Mouse (Mus musculus) neural tube, embryonic 14.5 days (tissue): ENCODE data around the gene Mfsd12. TPM values are rescaled to one million over a fixed set of nuclear protein-coding genes. Genes with fewer than 3 reads are reported as not detected.

Source experiments
- ATAC-seq: fragments of 200-750 bp; cut with Nextera tagmentation; 2 replicates; pipeline ENCODE4 v1.8.0; 2017; ENCODE audit warnings: low read depth, mild to moderate bottlenecking, moderate TSS enrichment, moderate library complexity
- H3K27ac ChIP-seq: fragments of 300-500 bp; sonication (generic); 2 replicates; pipeline ENCODE4 v1.5.1; 2014; ENCODE audit warnings: low read depth, mild to moderate bottlenecking, control low read depth, low read length, moderate library complexity, mixed read lengths
- H3K27me3 ChIP-seq: fragments of 300-500 bp; sonication (generic); 2 replicates; pipeline ENCODE4 v1.6.1; 2014; ENCODE audit warnings: low read length; ENCODE audit not compliant: control insufficient read depth, insufficient read depth
- H3K36me3 ChIP-seq: fragments of 300-500 bp; sonication (generic); 2 replicates; pipeline ENCODE4 v1.6.1; 2014; ENCODE audit warnings: low read length, mixed read lengths; ENCODE audit not compliant: control insufficient read depth, insufficient read depth
- H3K4me1 ChIP-seq: fragments of 300-500 bp; sonication (generic); 2 replicates; pipeline ENCODE4 v1.6.1; 2014; ENCODE audit warnings: low read length; ENCODE audit not compliant: control insufficient read depth, insufficient read depth
- H3K4me2 ChIP-seq: fragments of 300-500 bp; sonication (generic); 2 replicates; pipeline ENCODE4 v1.6.1; 2014; ENCODE audit warnings: mild to moderate bottlenecking, low read depth, low read length, control low read depth
- H3K4me3 ChIP-seq: fragments of 300-500 bp; sonication (generic); 2 replicates; pipeline ENCODE4 v1.5.1; 2014; ENCODE audit warnings: low read depth, low read length, control low read depth, mixed read lengths
- H3K9ac ChIP-seq: fragments of 300-500 bp; sonication (generic); replicated peaks from 2 replicates; pipeline ENCODE4 v1.6.1; 2014; ENCODE audit warnings: low read depth, mild to moderate bottlenecking, control low read depth, low read length, mixed read lengths
- H3K9me3 ChIP-seq: fragments of 300-500 bp; sonication (generic); 2 replicates; pipeline ENCODE4 v1.6.1; 2016; ENCODE audit warnings: low read length; ENCODE audit not compliant: control insufficient read depth
- WGBS: fragments of 180-500 bp; shearing (Covaris S2); extraction: QIAGEN DNeasy Blood & Tissue Kit; methylation state at CpG from one replicate; pipeline ENCODE4 v1.1.7; 2014; 5-methylcytosine and 5-hydroxymethylcytosine counted together
- polyA plus RNA-seq: library from polyadenylated mRNA; unstranded; fragments of >200 nt; fragmentation: Nextera tagmentation; extraction: Ambion mirVana; gene quantifications from 2 replicates; pipeline ENCODE4 v1.2.1, GENCODE M21; 2014

Gene Mfsd12
- polyA plus RNA-seq, 1 experiment from 2014 or later, result 8.7 TPM

DNA sequence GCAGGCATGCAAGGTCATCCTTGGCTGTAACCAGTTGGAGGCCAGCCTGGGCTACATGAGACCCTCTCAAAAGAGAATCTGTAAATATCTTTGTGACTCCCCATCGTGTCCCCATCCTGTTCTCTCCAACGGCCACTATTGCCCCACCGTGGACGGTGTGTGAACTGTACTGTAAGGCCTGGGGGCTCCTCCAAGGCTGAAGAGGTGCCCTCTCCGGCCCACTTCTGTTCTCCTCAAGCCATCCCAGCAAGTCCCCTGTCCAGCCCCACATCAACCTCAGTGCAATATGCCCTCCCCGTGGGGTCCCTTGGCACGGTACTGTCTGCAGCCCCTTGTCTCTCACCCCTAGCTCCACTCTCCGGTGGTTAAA is 38.0 kb upstream of the Mfsd12 start:
- no peak for ATAC-seq
- H3K4me2 ChIP-seq, result peak overlapping the region; percentile 80
- WGBS, result 32% methylated on average over 8 of the region's 8 CpGs
- H3K4me3 ChIP-seq, result peak overlapping the region; percentile 84; the same call in 1 of the 2 replicates
- peaks cover 19% of the 10 kb centered on the region for H3K4me1 ChIP-seq
- H3K27me3 ChIP-seq, result 0 out of 2 replicates have a peak, but pooled peaks cover 2% of the 10 kb centered on the region
- H3K27ac ChIP-seq, result no peak overlapping the region
- H3K9ac ChIP-seq, result peak overlapping the region; percentile 48
- H3K36me3 ChIP-seq, result peaks cover 44% of the 10 kb centered on the region
- H3K9me3 ChIP-seq, result no peaks in the 10 kb centered on the region

DNA sequence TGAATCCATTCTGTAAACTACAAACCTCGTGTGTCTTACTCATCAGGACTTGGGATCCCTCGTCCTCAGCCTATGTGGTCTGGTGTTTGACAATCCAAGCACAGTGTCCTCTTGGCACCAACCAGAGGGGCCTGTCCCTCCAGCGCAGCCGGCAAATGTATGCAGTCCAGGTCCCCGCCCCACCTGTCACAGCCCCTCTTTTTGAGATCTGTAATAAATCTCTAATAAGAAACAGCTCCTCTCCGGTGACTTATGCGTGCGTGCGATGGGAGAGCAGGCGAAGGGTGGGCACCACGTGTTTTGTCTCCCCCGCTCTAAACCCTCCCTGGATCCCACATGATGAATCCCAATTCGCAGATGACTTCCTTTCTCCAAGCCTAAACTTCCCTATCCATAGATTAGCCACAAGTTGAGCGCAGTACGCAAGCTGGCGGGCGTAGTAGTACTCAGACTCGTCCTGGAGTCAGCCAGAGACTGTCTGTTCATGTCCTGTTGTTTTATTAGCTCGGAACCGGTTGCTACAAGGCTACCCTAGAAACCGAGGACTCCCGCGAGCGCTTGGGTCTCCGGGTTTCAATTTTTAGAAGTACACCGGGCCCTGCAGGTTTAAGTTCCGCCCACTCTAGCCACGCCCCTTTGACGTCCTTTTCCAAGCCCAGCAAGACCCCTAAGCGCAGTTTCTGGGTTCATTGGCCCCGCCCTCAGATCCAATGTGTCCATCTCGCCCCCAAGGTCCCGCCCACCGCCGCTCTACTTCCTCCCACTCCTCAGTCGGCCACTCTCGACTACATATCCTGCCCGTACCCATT is 37.3 kb upstream of the Mfsd12 start:
- no peaks in the 10 kb centered on the region for H3K9me3 ChIP-seq
- H3K4me3 ChIP-seq, result peak overlapping the region; percentile 84
- peak overlapping the region; percentile 92 for H3K27ac ChIP-seq
- peak overlapping the region; percentile 80 for H3K4me2 ChIP-seq
- peaks cover 45% of the 10 kb centered on the region for H3K36me3 ChIP-seq
- peak; percentile 44 for ATAC-seq
- H3K9ac ChIP-seq, result peak overlapping the region; percentile 48
- peaks cover 19% of the 10 kb centered on the region for H3K4me1 ChIP-seq
- WGBS, result under 1% methylated on average over 38 of the region's 38 CpGs
- H3K27me3 ChIP-seq, result 0 out of 2 replicates have a peak, but pooled peaks cover 2% of the 10 kb centered on the region

DNA sequence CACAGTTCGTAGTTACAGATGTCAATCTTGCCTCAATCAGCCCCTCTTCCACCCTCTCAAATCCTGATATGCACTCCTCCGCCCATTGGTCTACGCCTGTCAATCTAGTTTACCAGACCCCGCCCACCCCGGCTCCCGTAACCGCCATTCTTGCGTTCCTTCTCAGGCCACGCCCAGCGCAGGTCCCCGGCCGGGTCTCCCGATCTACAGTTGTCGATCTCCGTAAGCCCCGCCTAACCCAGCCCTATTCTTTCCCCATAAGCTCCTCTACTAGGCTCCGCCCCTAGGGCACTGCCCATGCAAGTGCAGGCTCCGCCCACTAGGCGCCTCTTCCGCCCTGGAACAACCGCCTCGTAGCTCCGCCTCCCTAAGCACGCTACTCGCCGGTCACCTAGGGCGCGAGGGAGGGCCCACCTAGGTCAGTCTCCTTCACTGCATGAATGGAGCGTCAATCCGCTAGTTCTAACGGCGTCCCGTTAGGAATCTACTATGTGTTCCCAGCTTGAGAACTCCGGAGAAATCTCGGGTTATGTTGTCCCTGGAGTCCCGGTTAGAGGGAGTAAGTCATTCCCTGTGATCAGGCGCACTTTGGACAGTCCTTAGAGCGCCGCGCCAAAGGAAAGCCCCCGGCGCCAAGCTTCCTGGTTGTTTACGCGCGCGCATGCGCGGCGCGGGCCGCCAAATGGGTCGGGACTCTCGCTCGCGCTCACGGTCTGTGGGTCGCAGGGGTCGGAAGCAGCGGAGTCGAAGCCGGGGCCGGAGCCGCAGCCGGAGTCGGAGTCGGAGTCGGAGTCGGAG is 36.5 kb upstream of the Mfsd12 start, which contains the start of gene Cactin:
Gene Cactin, plus strand, starts transcription at position 554 of the 798 bp plus-strand sequence.
- peak within 1 kb of the TSS; percentile 92 for H3K27ac ChIP-seq
- no peaks in the 10 kb centered on the region for H3K9me3 ChIP-seq
- peak within 1 kb of the TSS; percentile 76 for H3K9ac ChIP-seq
- H3K4me1 ChIP-seq, result peaks cover 19% of the 10 kb centered on the region
- 0 out of 2 replicates have a peak, but pooled peaks cover 2% of the 10 kb centered on the region for H3K27me3 ChIP-seq
- H3K4me3 ChIP-seq, result peak within 1 kb of the TSS; percentile 84
- H3K4me2 ChIP-seq, result peak within 1 kb of the TSS; percentile 80
- H3K36me3 ChIP-seq, result peaks cover 47% of the 10 kb centered on the region
- WGBS, result under 1% methylated on average over 68 of the region's 68 CpGs
- peak; percentile 92 for ATAC-seq

DNA sequence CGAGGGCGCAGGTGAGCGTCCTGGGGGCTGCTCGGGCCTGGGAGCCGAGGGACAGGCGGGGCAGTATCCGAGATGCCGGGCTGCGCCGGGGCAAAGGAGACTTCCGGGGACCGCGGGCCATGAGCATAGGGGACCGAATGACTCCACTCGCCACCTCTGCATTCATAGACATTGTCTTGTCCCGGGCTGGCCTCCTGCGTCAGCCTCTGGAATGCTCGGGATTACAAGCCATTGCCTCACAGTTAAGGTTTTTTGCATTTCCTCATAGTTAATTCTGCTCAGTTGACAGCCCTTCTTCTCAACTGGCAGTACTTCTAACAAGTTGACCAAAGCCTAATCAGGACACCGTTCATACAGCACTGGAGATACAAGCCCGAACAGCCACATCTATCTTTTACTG is 35.9 kb upstream of the Mfsd12 start:
- Histone ChIP-seq H3K4me3 (peak overlapping the region; percentile 84), H3K9me3 (no peaks in the 10 kb centered on the region), H3K27me3 (0 out of 2 replicates have a peak, but pooled peaks cover 2% of the 10 kb centered on the region), H3K4me2 (peak overlapping the region; percentile 80), H3K9ac (peak overlapping the region; percentile 76), H3K27ac (peak overlapping the region; percentile 92), H3K36me3 (peaks cover 49% of the 10 kb centered on the region), H3K4me1 (peaks cover 19% of the 10 kb centered on the region)
- 3% methylated on average over 17 of the region's 20 CpGs for WGBS
- ATAC-seq, result peak; percentile 2

DNA sequence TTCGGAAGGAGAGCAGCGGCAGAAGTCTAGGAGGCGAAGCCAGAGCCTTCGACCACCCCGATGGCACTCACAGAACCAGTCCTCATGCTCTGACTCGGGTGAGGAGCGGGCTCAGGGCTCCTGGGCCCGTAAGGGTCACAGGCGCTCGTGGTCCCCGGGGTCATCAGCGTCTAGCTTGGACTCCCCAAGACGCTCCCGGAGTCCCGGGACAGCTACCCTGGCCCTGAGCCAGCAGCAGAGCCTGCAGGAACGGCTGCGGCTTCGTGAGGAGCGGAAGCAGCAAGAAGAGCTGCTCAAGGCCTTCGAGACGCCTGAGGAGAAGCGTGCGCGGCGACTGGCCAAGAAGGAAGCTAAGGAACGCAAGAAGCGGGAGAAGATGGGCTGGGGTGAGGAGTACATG is 34.8 kb upstream of the Mfsd12 start:
- no peak overlapping the region for H3K9ac ChIP-seq
- peaks cover 19% of the 10 kb centered on the region for H3K4me1 ChIP-seq
- H3K27ac ChIP-seq, result no peak overlapping the region
- no peak overlapping the region for H3K4me2 ChIP-seq
- 0 out of 2 replicates have a peak, but pooled peaks cover 2% of the 10 kb centered on the region for H3K27me3 ChIP-seq
- 98% methylated on average over 27 of the region's 27 CpGs for WGBS
- ATAC-seq, result no peak
- no peak overlapping the region for H3K4me3 ChIP-seq
- no peaks in the 10 kb centered on the region for H3K9me3 ChIP-seq
- peaks cover 56% of the 10 kb centered on the region for H3K36me3 ChIP-seq

DNA sequence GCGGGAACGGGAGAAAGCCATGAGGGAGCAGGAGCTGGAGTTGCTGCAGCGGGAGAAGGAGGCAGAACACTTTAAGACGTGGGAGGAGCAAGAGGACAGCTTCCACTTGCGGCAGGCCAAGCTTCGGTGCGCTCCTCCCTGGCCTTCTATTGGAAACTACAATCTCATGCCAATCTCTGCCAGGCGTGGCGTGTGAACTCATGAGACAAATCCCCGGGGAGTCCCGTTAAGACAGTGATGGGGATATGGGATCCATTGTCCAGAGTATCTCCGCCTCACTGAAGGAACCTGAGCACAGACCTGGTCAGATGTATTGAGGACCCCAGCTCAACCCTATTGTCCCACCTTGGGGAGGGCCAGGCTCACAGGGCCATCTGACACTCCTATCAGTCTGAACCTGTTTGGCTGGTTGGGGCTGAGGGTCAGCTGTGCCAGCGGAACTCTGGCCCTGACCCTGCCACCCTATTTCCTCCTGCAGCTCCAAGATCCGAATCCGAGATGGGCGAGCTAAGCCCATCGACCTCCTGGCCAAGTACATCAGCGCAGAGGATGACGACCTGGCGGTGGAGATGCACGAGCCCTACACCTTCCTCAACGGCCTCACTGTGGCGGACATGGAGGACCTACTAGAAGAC is 34.0 kb upstream of the Mfsd12 start:
- no peak for ATAC-seq
- Histone ChIP-seq H3K27me3 (0 out of 2 replicates have a peak, but pooled peaks cover 2% of the 10 kb centered on the region), H3K4me1 (peaks cover 19% of the 10 kb centered on the region), H3K4me3 (no peak overlapping the region), H3K4me2 (no peak overlapping the region), H3K9me3 (no peaks in the 10 kb centered on the region), H3K9ac (0 out of 2 replicates have a peak overlapping the region, but pooled peaks have one; percentile 11), H3K27ac (no peak overlapping the region), H3K36me3 (peaks cover 50% of the 10 kb centered on the region)
- 95% methylated on average over 23 of the region's 23 CpGs for WGBS

DNA sequence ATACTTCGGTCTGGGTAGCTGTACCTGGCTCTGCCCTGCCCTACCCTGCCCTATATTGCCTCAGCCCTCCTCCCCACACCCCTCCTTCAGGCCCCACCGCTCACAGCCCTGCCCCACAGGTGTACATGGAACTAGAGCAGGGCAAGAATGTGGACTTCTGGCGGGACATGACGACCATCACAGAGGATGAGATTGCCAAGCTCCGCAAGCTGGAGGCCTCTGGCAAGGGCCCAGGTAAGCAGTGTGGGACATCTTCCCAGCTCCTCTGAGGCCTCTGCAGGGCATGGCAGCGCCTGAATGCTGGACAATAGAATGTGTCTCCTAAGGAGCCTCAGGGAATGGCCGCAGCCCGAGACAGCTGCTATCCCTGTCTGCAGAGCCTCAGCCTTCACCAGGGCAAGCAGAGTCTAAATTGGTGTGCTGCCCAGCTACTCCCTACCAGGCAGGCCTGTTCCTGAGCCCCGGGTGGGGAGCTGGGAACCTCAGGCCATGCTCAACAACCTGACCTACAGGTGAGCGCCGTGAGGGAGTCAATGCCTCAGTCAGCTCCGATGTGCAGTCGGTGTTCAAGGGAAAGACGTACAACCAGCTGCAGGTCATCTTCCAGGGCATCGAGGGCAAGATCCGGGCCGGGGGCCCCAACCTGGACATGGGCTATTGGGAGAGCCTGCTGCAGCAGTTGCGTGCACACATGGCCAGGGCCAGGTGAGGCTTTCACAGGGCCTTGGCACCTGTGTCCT is 33.3 kb upstream of the Mfsd12 start:
- 0 out of 2 replicates have a peak, but pooled peaks cover 2% of the 10 kb centered on the region for H3K27me3 ChIP-seq
- no peak overlapping the region for H3K27ac ChIP-seq
- H3K9ac ChIP-seq, result 0 out of 2 replicates have a peak overlapping the region, but pooled peaks have one; percentile 11
- WGBS, result 96% methylated on average over 18 of the region's 18 CpGs
- H3K4me1 ChIP-seq, result peaks cover 16% of the 10 kb centered on the region
- no peak overlapping the region for H3K4me2 ChIP-seq
- no peaks in the 10 kb centered on the region for H3K9me3 ChIP-seq
- no peak for ATAC-seq
- H3K4me3 ChIP-seq, result no peak overlapping the region
- H3K36me3 ChIP-seq, result peaks cover 44% of the 10 kb centered on the region

DNA sequence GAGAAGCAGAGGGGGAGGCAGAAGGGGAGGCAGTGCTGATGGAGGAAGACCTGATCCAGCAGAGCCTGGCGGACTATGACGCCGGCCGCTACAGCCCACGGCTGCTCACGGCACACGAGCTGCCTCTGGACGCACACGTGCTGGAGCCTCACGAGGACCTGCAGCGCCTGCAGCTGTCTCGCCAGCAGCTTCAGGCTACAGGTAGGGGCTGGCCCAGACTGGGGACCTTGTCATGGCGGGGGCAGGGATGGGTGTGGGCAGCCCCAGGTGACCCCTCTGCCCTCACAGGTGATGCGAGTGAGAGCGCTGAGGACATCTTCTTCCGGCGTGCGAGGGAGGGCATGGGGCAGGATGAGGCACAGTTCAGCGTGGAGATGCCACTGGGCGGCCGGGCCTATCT is 32.1 kb upstream of the Mfsd12 start:
- Histone ChIP-seq H3K4me1 (peaks cover 6% of the 10 kb centered on the region), H3K9ac (no peak overlapping the region), H3K4me2 (no peak overlapping the region), H3K27me3 (0 out of 2 replicates have a peak, but pooled peaks cover 2% of the 10 kb centered on the region), H3K27ac (no peak overlapping the region), H3K36me3 (peaks cover 44% of the 10 kb centered on the region), H3K9me3 (no peaks in the 10 kb centered on the region), H3K4me3 (no peak overlapping the region)
- ATAC-seq, result no peak
- WGBS, result 91% methylated on average over 21 of the region's 21 CpGs
